Mouse (Mus musculus) limb, embryonic 14.5 days (tissue): ENCODE measurements around the gene Rap1gap2. TPM values are rescaled to one million over a fixed set of nuclear protein-coding genes. Genes with fewer than 3 reads are reported as not detected.

Source experiments
- ATAC-seq: fragments of 200-750 bp; cut with Nextera tagmentation; 2 replicates; pipeline ENCODE4 v1.8.0; 2017; ENCODE audit warnings: low read depth, moderate number of reproducible peaks, moderate TSS enrichment; ENCODE audit not compliant: low FRiP score
- DNase-seq: peaks from one replicate; pipeline ENCODE4 v3.0.0-alpha.2; 2015; ENCODE audit warnings: low spot score
- H3K27ac ChIP-seq: fragments of 300-500 bp; sonication (generic); replicated peaks from 2 replicates; pipeline ENCODE4 v1.5.1; 2014; ENCODE audit warnings: low read depth, mild to moderate bottlenecking, low read length, moderate library complexity, mixed read lengths
- H3K27me3 ChIP-seq: fragments of 300-500 bp; sonication (generic); 2 replicates; pipeline ENCODE4 v1.6.1; 2014; ENCODE audit warnings: low read length, mixed read lengths; ENCODE audit not compliant: control insufficient read depth, insufficient read depth
- H3K36me3 ChIP-seq: fragments of 300-500 bp; sonication (generic); 2 replicates; pipeline ENCODE4 v1.6.1; 2014; ENCODE audit warnings: mild to moderate bottlenecking, low read length, moderate library complexity, mixed read lengths; ENCODE audit not compliant: control insufficient read depth, insufficient read depth
- H3K4me1 ChIP-seq: fragments of 300-500 bp; sonication (generic); 2 replicates; pipeline ENCODE4 v1.6.1; 2014; ENCODE audit warnings: antibody characterized with exemption, low read length, mixed read lengths; ENCODE audit not compliant: control insufficient read depth, insufficient read depth
- H3K4me2 ChIP-seq: fragments of 300-500 bp; sonication (generic); replicated peaks from 2 replicates; pipeline ENCODE4 v1.6.1; 2014; ENCODE audit warnings: low read depth, mild to moderate bottlenecking, low read length, moderate library complexity; ENCODE audit not compliant: severe bottlenecking
- H3K4me3 ChIP-seq: fragments of 300-500 bp; sonication (generic); replicated peaks from 2 replicates; pipeline ENCODE4 v1.5.1; 2014; ENCODE audit warnings: low read length
- H3K9ac ChIP-seq: fragments of 300-500 bp; sonication (generic); 2 replicates; pipeline ENCODE4 v1.6.1; 2014; ENCODE audit warnings: mild to moderate bottlenecking, low read depth, low read length, moderate library complexity; ENCODE audit not compliant: severe bottlenecking
- H3K9me3 ChIP-seq: fragments of 300-500 bp; sonication (generic); 2 replicates; pipeline ENCODE4 v1.6.1; 2016; ENCODE audit warnings: low read length; ENCODE audit not compliant: control insufficient read depth
- POLR2A ChIP-seq: fragments of 200-500 bp; IDR thresholded peaks from 2 replicates; pipeline ENCODE4 v1.8.0; 2012; ENCODE audit warnings: inconsistent platforms, mild to moderate bottlenecking, moderate library complexity, borderline replicate concordance; ENCODE audit not compliant: insufficient read depth, insufficient read length; ENCODE audit errors: extremely low read depth
- WGBS: fragments of 180-500 bp; shearing (Covaris S2); extraction: QIAGEN DNeasy Blood & Tissue Kit; methylation state at CpG from one replicate; pipeline ENCODE4 v1.1.7; 2014; 5-methylcytosine and 5-hydroxymethylcytosine counted together
- polyA plus RNA-seq, 2 experiments: library from polyadenylated mRNA; depleted of rRNA in 1 of 2; stranded (reverse) in 1 of 2; unstranded in 1 of 2; fragments of >200 nt; fragmentation: Nextera tagmentation in 1 of 2; extraction: Ambion mirVana in 1 of 2; gene quantifications; 2 replicates each; pipeline versions ENCODE4 v1.2.1 to v1.2.3; 2012 to 2014

Rap1gap2 gene
- polyA plus RNA-seq, 2 experiments: 1.1 to 4.1 TPM

- no peaks in the 10 kb centered on the region for H3K9me3 ChIP-seq
- H3K4me3 ChIP-seq: no peak overlapping the region
- ATAC-seq: no peak
- H3K4me2 ChIP-seq: no peak overlapping the region
- no peak overlapping the region for H3K9ac ChIP-seq
- DNase-seq: no peak
- no peak overlapping the region for H3K27ac ChIP-seq
- H3K36me3 ChIP-seq: no peaks in the 10 kb centered on the region
- 38% methylated on average over 13 of the region's 13 CpGs for WGBS
- no peak for TF ChIP-seq POLR2A
- no peaks in the 10 kb centered on the region for H3K4me1 ChIP-seq
- H3K27me3 ChIP-seq: peaks cover 42% of the 10 kb centered on the region
Observed at GRCm38 (mm10) chr11:74590691-74591090, 20.0 kb downstream of the Rap1gap2 start.

GRCm38 (mm10) chr11:74590239-74590596, 20.5 kb downstream of the Rap1gap2 start:
- Histone ChIP-seq H3K4me1 (no peaks in the 10 kb centered on the region), H3K9me3 (no peaks in the 10 kb centered on the region), H3K4me3 (peak overlapping the region; percentile 32), H3K27me3 (peaks cover 42% of the 10 kb centered on the region), H3K9ac (no peak overlapping the region), H3K4me2 (peak overlapping the region; percentile 49), H3K27ac (no peak overlapping the region), H3K36me3 (no peaks in the 10 kb centered on the region)
- no peak for TF ChIP-seq POLR2A
- DNase-seq: no peak
- WGBS: 2% methylated on average over 24 of the region's 25 CpGs
- no peak for ATAC-seq

- Histone ChIP-seq H3K9me3 (no peaks in the 10 kb centered on the region), H3K27ac (no peak overlapping the region), H3K36me3 (no peaks in the 10 kb centered on the region), H3K4me3 (peak overlapping the region; percentile 32), H3K4me2 (peak overlapping the region; percentile 49), H3K4me1 (no peaks in the 10 kb centered on the region), H3K9ac (no peak overlapping the region), H3K27me3 (peaks cover 42% of the 10 kb centered on the region)
- 4% methylated on average over 63 of the region's 66 CpGs for WGBS
- no peak for TF ChIP-seq POLR2A
- DNase-seq (no peak), ATAC-seq (no peak)
Observed at GRCm38 (mm10) chr11:74589401-74590238, 21.1 kb downstream of the Rap1gap2 start.

- H3K4me1 ChIP-seq: no peaks in the 10 kb centered on the region
- H3K4me3 ChIP-seq: no peak overlapping the region
- no peak for TF ChIP-seq POLR2A
- H3K27ac ChIP-seq: no peak overlapping the region
- H3K4me2 ChIP-seq: no peak overlapping the region
- ATAC-seq (no peak), DNase-seq (no peak)
- no peaks in the 10 kb centered on the region for H3K9me3 ChIP-seq
- no peak overlapping the region for H3K9ac ChIP-seq
- WGBS: 58% methylated on average over 5 of the region's 5 CpGs
- H3K27me3 ChIP-seq: peaks cover 37% of the 10 kb centered on the region
- no peaks in the 10 kb centered on the region for H3K36me3 ChIP-seq
Observed at GRCm38 (mm10) chr11:74586401-74586800, 24.3 kb downstream of the Rap1gap2 start.

GRCm38 (mm10) chr11:74584946-74585723, 25.6 kb downstream of the Rap1gap2 start:
- H3K9ac ChIP-seq: no peak overlapping the region
- peak; percentile 23 for DNase-seq
- no peak overlapping the region for H3K4me3 ChIP-seq
- H3K4me1 ChIP-seq: no peaks in the 10 kb centered on the region
- peaks cover 25% of the 10 kb centered on the region for H3K27me3 ChIP-seq
- TF ChIP-seq POLR2A: no peak
- H3K36me3 ChIP-seq: no peaks in the 10 kb centered on the region
- no peak overlapping the region for H3K27ac ChIP-seq
- WGBS: 63% methylated on average over 10 of the region's 10 CpGs
- ATAC-seq: no peak
- H3K9me3 ChIP-seq: no peaks in the 10 kb centered on the region
- no peak overlapping the region for H3K4me2 ChIP-seq
